Mouse (Mus musculus): ENCODE measurements around the gene AC140267.1.

GRCm38 (mm10) chr15:80253530-80253929, 17.9 kb downstream of the AC140267.1 start:
- TF ChIP-seq CTCF (IDR thresholded peaks at IDR 0.05; ENCODE audit: low read depth) (no peak), EP300 (IDR thresholded peaks at IDR 0.05; ENCODE audit: low read depth) (no peak)

All from heart, postnatal 0 days (tissue).